Mouse (Mus musculus) heart, embryonic 14.5 days (tissue): ENCODE data around the gene Papolb. TPM values are rescaled to one million over a fixed set of nuclear protein-coding genes. Genes with fewer than 3 reads are reported as not detected.

Experiments used
- ATAC-seq: fragments of 200-750 bp; cut with Nextera tagmentation; 2 replicates; pipeline ENCODE4 v1.8.0; 2017; ENCODE audit warnings: low read depth, moderate TSS enrichment; ENCODE audit not compliant: insufficient number of reproducible peaks, insufficient read depth, low FRiP score
- H3K27ac ChIP-seq, 2 experiments: fragments of 200-500 bp in 1 of 2; fragments of 300-500 bp in 1 of 2; sonication (generic) in 1 of 2; replicated peaks in 1 of 2; 2 replicates each; pipeline ENCODE4 v1.5.1; 2012 to 2014; ENCODE audit warnings: low read depth in 2 of 2, low read length in 2 of 2, control low read depth in 1 of 2, mild to moderate bottlenecking in 1 of 2, mixed read lengths in 1 of 2; ENCODE audit not compliant: control insufficient read depth in 1 of 2, insufficient read depth in 1 of 2
- H3K27me3 ChIP-seq: fragments of 300-500 bp; sonication (generic); 2 replicates; pipeline ENCODE4 v1.6.1; 2014; ENCODE audit warnings: mild to moderate bottlenecking, low read length, control low read depth; ENCODE audit not compliant: control insufficient read depth, insufficient read depth
- H3K36me3 ChIP-seq: fragments of 300-500 bp; sonication (generic); 2 replicates; pipeline ENCODE4 v1.6.1; 2014; ENCODE audit warnings: mild to moderate bottlenecking, control low read depth, low read length, mixed read lengths; ENCODE audit not compliant: control insufficient read depth, insufficient read depth
- H3K4me1 ChIP-seq, 2 experiments: fragments of 200-500 bp in 1 of 2; fragments of 300-500 bp in 1 of 2; sonication (generic) in 1 of 2; 2 replicates each; pipeline ENCODE4 v1.6.1; 2012 to 2014; ENCODE audit warnings: low read length in 2 of 2, control low read depth in 1 of 2, mixed read lengths in 1 of 2; ENCODE audit not compliant: control insufficient read depth in 2 of 2, insufficient read depth in 2 of 2
- H3K4me2 ChIP-seq: fragments of 300-500 bp; sonication (generic); 2 replicates; pipeline ENCODE4 v1.6.1; 2014; ENCODE audit warnings: mild to moderate bottlenecking, low read length
- H3K4me3 ChIP-seq, 2 experiments: fragments of 200-500 bp in 1 of 2; fragments of 300-500 bp in 1 of 2; sonication (generic) in 1 of 2; 2 replicates each; pipeline ENCODE4 v1.5.1; 2012 to 2014; ENCODE audit warnings: low read length in 2 of 2, mild to moderate bottlenecking in 2 of 2, control low read depth in 1 of 2, low read depth in 1 of 2, moderate library complexity in 1 of 2; ENCODE audit not compliant: control insufficient read depth in 1 of 2, insufficient read depth in 1 of 2
- H3K9ac ChIP-seq: fragments of 300-500 bp; sonication (generic); 2 replicates; pipeline ENCODE4 v1.6.1; 2014; ENCODE audit warnings: mild to moderate bottlenecking, low read length
- H3K9me3 ChIP-seq: fragments of 300-500 bp; sonication (generic); 2 replicates; pipeline ENCODE4 v1.6.1; 2016; ENCODE audit warnings: low read length, control low read depth; ENCODE audit not compliant: control insufficient read depth
- WGBS: fragments of 180-500 bp; shearing (Covaris S2); extraction: QIAGEN DNeasy Blood & Tissue Kit; methylation state at CpG from one replicate; pipeline ENCODE4 v1.1.7; 2014; 5-methylcytosine and 5-hydroxymethylcytosine counted together
- polyA plus RNA-seq: library from polyadenylated mRNA; unstranded; fragments of >200 nt; fragmentation: Nextera tagmentation; extraction: Ambion mirVana; gene quantifications from 2 replicates; pipeline ENCODE4 v1.2.1, GENCODE M21; 2014

Gene Papolb
- polyA plus RNA-seq = 0.31 TPM in 2 replicates

DNA sequence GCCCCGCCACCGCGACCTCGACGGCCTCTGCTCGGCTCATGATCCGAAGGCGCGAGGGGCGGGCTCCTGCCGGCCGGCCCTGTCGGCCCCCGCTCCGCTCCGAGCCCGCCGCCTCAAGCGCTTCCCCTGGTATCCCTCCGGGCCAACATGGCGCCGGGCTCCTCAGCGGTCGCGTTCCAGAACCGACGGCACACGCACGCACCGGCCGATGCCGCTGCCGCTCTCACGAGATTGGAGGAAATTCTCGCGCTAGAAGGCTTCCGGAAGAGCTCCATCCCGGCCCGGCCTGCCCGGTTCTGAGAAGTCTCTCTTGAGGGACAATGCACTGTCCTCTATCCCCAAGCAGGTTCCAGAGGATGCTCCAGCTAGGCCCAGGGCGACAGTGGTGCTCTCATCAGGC, at the start of gene Papolb:
Gene Papolb, minus strand, starts transcription at position 162 of the 400 bp plus-strand sequence.
- H3K27ac ChIP-seq = no peak within 1 kb of the TSS
- H3K4me1 ChIP-seq = peaks cover 12 to 15% of the 10 kb centered on the region in 2 experiments
- 0 out of 4 replicates have a peak within 1 kb of the TSS, but pooled peaks have one; percentile 8 to 11 for H3K4me3 ChIP-seq
- no peak within 1 kb of the TSS for H3K9ac ChIP-seq
- no peaks in the 10 kb centered on the region for H3K36me3 ChIP-seq
- H3K9me3 ChIP-seq = 0 out of 2 replicates have a peak, but pooled peaks cover 4% of the 10 kb centered on the region
- peak within 1 kb of the TSS; percentile 38 for H3K4me2 ChIP-seq
- no peak for ATAC-seq
- WGBS = 49% methylated on average over 37 of the region's 41 CpGs
- H3K27me3 ChIP-seq = peaks cover 5% of the 10 kb centered on the region; the same call in 1 of the 2 replicates

- no peaks in the 10 kb centered on the region for H3K4me1 ChIP-seq
- H3K4me3 ChIP-seq = no peak overlapping the region
- H3K9me3 ChIP-seq = peaks cover 4% of the 10 kb centered on the region; the same call in 1 of the 2 replicates
- no peak overlapping the region for H3K4me2 ChIP-seq
- no peaks in the 10 kb centered on the region for H3K27me3 ChIP-seq
- H3K9ac ChIP-seq = no peak overlapping the region
- 86% methylated on average over 10 of the region's 10 CpGs for WGBS
- H3K36me3 ChIP-seq = no peaks in the 10 kb centered on the region
- ATAC-seq = no peak
- H3K27ac ChIP-seq = no peak overlapping the region
Observed at GRCm38 (mm10) chr5:142578192-142578591, 48.3 kb upstream of the Papolb start.

GRCm38 (mm10) chr5:142576832-142577231, 47.0 kb upstream of the Papolb start:
- peaks cover 4% of the 10 kb centered on the region; the same call in 1 of the 2 replicates for H3K9me3 ChIP-seq
- WGBS = 53% methylated on average over 7 of the region's 7 CpGs
- H3K27ac ChIP-seq = no peak overlapping the region
- H3K4me3 ChIP-seq = no peak overlapping the region
- H3K4me2 ChIP-seq = no peak overlapping the region
- H3K27me3 ChIP-seq = no peaks in the 10 kb centered on the region
- no peak for ATAC-seq
- no peaks in the 10 kb centered on the region for H3K36me3 ChIP-seq
- H3K4me1 ChIP-seq = no peaks in the 10 kb centered on the region
- H3K9ac ChIP-seq = no peak overlapping the region

DNA sequence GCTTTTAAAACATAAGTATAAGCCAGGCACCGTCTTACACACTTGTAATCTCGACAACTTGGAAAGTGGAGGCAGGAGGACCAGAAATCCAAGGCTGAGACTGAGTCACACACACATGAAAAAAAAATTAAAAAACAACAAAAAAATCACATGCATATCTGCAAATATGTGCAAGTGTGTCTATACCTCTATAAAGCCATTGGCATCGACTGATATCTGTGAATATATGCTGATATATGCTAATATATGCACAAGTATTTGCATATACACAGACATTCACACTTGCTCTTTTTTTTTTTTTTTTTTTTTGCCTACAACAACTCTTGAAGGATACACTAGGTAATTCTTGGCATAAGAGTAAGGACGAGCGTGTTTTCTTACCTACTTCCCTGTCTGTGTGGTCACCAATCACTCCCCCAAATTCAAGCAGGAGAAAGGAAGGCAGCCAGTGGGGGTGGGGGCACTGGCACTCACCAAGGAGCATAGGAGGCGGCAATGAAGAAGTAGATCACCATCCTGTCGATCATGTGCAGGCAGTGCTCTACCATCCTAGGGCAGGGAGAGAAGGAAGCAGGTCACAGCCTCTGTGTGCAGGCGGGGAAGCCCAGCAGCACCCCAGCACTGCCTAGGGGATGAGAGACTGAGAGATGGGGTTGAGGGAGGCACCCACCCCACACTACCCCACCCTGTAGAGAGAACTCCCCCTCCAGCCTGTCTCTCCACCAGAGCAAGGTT, 44.6 kb upstream of the Papolb start:
- no peaks in the 10 kb centered on the region for H3K36me3 ChIP-seq
- peaks cover 4% of the 10 kb centered on the region; the same call in 1 of the 2 replicates for H3K9me3 ChIP-seq
- H3K27ac ChIP-seq = no peak overlapping the region
- ATAC-seq = no peak
- H3K4me2 ChIP-seq = no peak overlapping the region
- no peak overlapping the region for H3K4me3 ChIP-seq
- H3K4me1 ChIP-seq = no peaks in the 10 kb centered on the region
- no peaks in the 10 kb centered on the region for H3K27me3 ChIP-seq
- WGBS = 74% methylated on average over 8 of the region's 8 CpGs
- no peak overlapping the region for H3K9ac ChIP-seq

DNA sequence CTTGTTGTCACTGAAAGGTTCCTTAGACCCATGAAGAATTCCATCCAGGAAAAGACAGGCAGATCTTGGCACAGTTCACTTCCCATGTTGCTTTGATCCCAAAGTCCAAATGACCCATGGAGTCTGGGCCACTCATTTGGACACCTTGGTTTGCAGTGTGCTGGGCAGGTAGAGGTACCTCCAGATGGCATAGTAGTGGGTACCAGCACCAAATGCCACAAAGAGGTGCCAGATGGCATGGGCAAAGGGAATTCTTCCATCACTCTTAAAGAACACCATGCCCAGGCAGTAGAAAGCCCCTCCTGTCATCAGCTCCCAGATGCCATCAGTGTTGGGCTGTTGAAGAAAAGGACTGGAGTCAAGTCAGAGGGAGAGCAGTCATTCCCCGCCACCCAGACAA, 34.7 kb upstream of the Papolb start:
- Histone ChIP-seq H3K27ac (no peak overlapping the region), H3K9me3 (peaks cover 5% of the 10 kb centered on the region; the same call in 1 of the 2 replicates), H3K9ac (no peak overlapping the region), H3K36me3 (no peaks in the 10 kb centered on the region), H3K4me3 (no peak overlapping the region), H3K4me2 (no peak overlapping the region), H3K27me3 (no peaks in the 10 kb centered on the region), H3K4me1 (no peaks in the 10 kb centered on the region)
- ATAC-seq = no peak
- 88% methylated on average over 1 of the region's 1 CpGs for WGBS

- Histone ChIP-seq H3K4me3 (no peak overlapping the region), H3K27me3 (no peaks in the 10 kb centered on the region), H3K36me3 (no peaks in the 10 kb centered on the region), H3K9me3 (no peaks in the 10 kb centered on the region), H3K4me2 (no peak overlapping the region), H3K4me1 (no peaks in the 10 kb centered on the region), H3K9ac (no peak overlapping the region), H3K27ac (no peak overlapping the region)
- WGBS = 47% methylated on average over 7 of the region's 7 CpGs
- no peak for ATAC-seq
Observed at GRCm38 (mm10) chr5:142560261-142560660, 30.4 kb upstream of the Papolb start.

GRCm38 (mm10) chr5:142557397-142558067, 27.7 kb upstream of the Papolb start:
- no peak overlapping the region for H3K27ac ChIP-seq
- no peaks in the 10 kb centered on the region for H3K36me3 ChIP-seq
- WGBS = 21% methylated on average over 21 of the region's 21 CpGs
- no peaks in the 10 kb centered on the region for H3K9me3 ChIP-seq
- no peak for ATAC-seq
- no peak overlapping the region for H3K4me2 ChIP-seq
- no peak overlapping the region for H3K9ac ChIP-seq
- H3K4me3 ChIP-seq = no peak overlapping the region
- no peaks in the 10 kb centered on the region for H3K27me3 ChIP-seq
- no peaks in the 10 kb centered on the region for H3K4me1 ChIP-seq
